Comparison of ENCODE assay signal across 9 mouse cellular contexts in the genomic region with DNA sequence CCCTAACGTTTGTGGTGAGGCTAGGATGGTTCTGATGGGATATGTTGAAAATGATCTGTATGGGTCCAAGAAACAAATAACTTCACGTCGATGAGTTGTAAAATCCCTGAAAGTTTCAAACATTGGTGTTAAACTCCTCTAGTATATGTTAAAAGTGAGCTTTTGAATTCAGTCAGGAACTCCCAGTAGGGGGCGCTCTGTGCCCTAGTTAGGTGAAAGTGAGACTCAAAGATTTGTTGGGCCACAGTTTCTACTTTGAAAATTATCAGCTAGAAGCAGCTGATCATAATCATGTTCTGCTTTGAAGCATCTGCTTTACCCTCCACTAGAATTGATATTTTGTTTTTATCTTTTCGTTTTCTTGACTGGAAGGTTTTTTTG.
A peak's percentile ranks its signal among the peaks of the same experiment; 100 is the strongest.
DNase-seq lines count a peak whose midpoint lies in the region; ATAC-seq and TF ChIP-seq lines count a peak whose summit lies in the region.
"Had no signal": no experiment of that assay in that cellular context is flagged by ENCODE, and none has a peak within 500 bp of the region (broad histone marks: within the 10 kb centered on the region; RNA-seq: fewer than 3 reads in every experiment).

No protein-coding gene starts in this region.

- no peak overlapping the region for H3K4me2 ChIP-seq in limb, embryonic 12.5 days

- no peaks in the 10 kb centered on the region for H3K27me3 ChIP-seq in cerebellum, adult 2 months (ENCODE audit: control insufficient read depth, insufficient read depth, low read length)
- H3K27me3 ChIP-seq in limb, embryonic 12.5 days = peaks cover 8% of the 10 kb centered on the region

- no peak for TF ChIP-seq CTCF in cerebellum, adult 2 months (IDR thresholded peaks at IDR 0.05; ENCODE audit: borderline replicate concordance, insufficient read depth, low read depth, low read length)

- H3K36me3 ChIP-seq in limb, embryonic 12.5 days = no peaks in the 10 kb centered on the region
- H3K36me3 ChIP-seq: embryonic facial prominence, embryonic 12.5 days had no signal

- ATAC-seq in limb, embryonic 12.5 days (ENCODE audit: insufficient number of reproducible peaks, insufficient read depth, low FRiP score, low TSS enrichment, low read depth) = 0 out of 2 replicates have a peak, but pooled peaks have one; percentile 5
- ATAC-seq in erythroblast, adult 5-6 weeks (replicated peaks; ENCODE audit: low FRiP score, poor library complexity, severe bottlenecking) = no peak

- no peak overlapping the region for H3K27ac ChIP-seq in cerebellum, adult 2 months (ENCODE audit: insufficient read depth, low read length)
- no peak overlapping the region for H3K27ac ChIP-seq in limb, embryonic 12.5 days
- H3K27ac ChIP-seq: embryonic facial prominence, embryonic 12.5 days had no signal

- H3K9me3 ChIP-seq in limb, embryonic 12.5 days = peaks cover 20% of the 10 kb centered on the region

- peak; percentile 44 to 61 for DNase-seq in left cerebral cortex, adult 18-20 months (ENCODE audit: low spot score in 2 of 2)
- no peak for DNase-seq in left cerebral cortex, adult 11 months (ENCODE audit: low spot score)
- peak; percentile 49 for DNase-seq in MN1 (ENCODE audit: low spot score)
- DNase-seq in cerebellum, adult 2 months = peak; percentile 20 to 46
- DNase-seq in heart, adult 8-10 months (ENCODE audit: low spot score) = peak; percentile 74
- peak; percentile 56 for DNase-seq in ovary, postnatal 14 days (ENCODE audit: low spot score)

- H3K9ac ChIP-seq in limb, embryonic 12.5 days (replicated peaks) = no peak overlapping the region
- H3K9ac ChIP-seq: embryonic facial prominence, embryonic 12.5 days had no signal

- H3K4me1 ChIP-seq in cerebellum, adult 2 months (ENCODE audit: control insufficient read depth, insufficient read depth, low read length) = no peaks in the 10 kb centered on the region
- no peaks in the 10 kb centered on the region for H3K4me1 ChIP-seq in limb, embryonic 12.5 days (replicated peaks)
- H3K4me1 ChIP-seq: embryonic facial prominence, embryonic 12.5 days had no signal

- no peak overlapping the region for H3K4me3 ChIP-seq in cerebellum, adult 2 months (replicated peaks; ENCODE audit: insufficient read depth, low read depth, low read length)
- H3K4me3 ChIP-seq in limb, embryonic 12.5 days (replicated peaks) = no peak overlapping the region
- H3K4me3 ChIP-seq: embryonic facial prominence, embryonic 12.5 days had no signal

- no peak for TF ChIP-seq POLR2A in cerebellum, adult 2 months (IDR thresholded peaks at IDR 0.05; ENCODE audit: borderline replicate concordance, insufficient read depth, low read length)

- 38% methylated on average over 5 of the region's 5 CpGs for WGBS in cerebellum, adult 2 months
- WGBS in limb, embryonic 12.5 days = 38% methylated on average over 5 of the region's 5 CpGs
